Mouse (Mus musculus): ENCODE measurements at regions not wholly inside any gene's neighbourhood (a gene's known extent, or its start where the extent isn't known, plus 50 kb on each side); places are given as distances from the start of the nearest gene placed in this dataset.
A peak's percentile ranks its signal among the peaks of the same experiment; 100 is the strongest.

- no peak for DNase-seq
Measured at GRCm38 (mm10) chr17:68120744-68121143, 116.8 kb upstream of the Arhgap28 start.

GRCm38 (mm10) chr17:68134373-68134772, 130.5 kb upstream of the Arhgap28 start:
- DNase-seq: no peak

GRCm38 (mm10) chr17:68135436-68135835, 131.5 kb upstream of the Arhgap28 start:
- DNase-seq: no peak

- no peak for DNase-seq
Measured at GRCm38 (mm10) chr17:68143307-68143706, 130.3 kb upstream of the L3mbtl4 start.

GRCm38 (mm10) chr17:68149237-68149792, 124.3 kb upstream of the L3mbtl4 start:
- no peak for DNase-seq

- no peak for DNase-seq
Measured at GRCm38 (mm10) chr17:68152438-68153120, 121.0 kb upstream of the L3mbtl4 start.

- no peak for DNase-seq
Measured at GRCm38 (mm10) chr17:68154879-68155278, 118.7 kb upstream of the L3mbtl4 start.

GRCm38 (mm10) chr17:68158172-68158651, 115.4 kb upstream of the L3mbtl4 start:
- DNase-seq: peak; percentile 17

GRCm38 (mm10) chr17:68161107-68161506, 112.5 kb upstream of the L3mbtl4 start:
- no peak for DNase-seq

GRCm38 (mm10) chr17:68163545-68163944, 110.1 kb upstream of the L3mbtl4 start:
- DNase-seq: no peak

GRCm38 (mm10) chr17:68164666-68165065, 108.9 kb upstream of the L3mbtl4 start:
- DNase-seq: no peak

- DNase-seq: peak; percentile 44
Measured at GRCm38 (mm10) chr17:68165171-68165825, 108.3 kb upstream of the L3mbtl4 start.

GRCm38 (mm10) chr17:68166397-68166796, 107.2 kb upstream of the L3mbtl4 start:
- peak; percentile 5 for DNase-seq

GRCm38 (mm10) chr17:68172838-68173237, 100.8 kb upstream of the L3mbtl4 start:
- no peak for DNase-seq

- DNase-seq: peak; percentile 59
Measured at GRCm38 (mm10) chr17:68176611-68177165, 96.9 kb upstream of the L3mbtl4 start.

GRCm38 (mm10) chr17:68177835-68178234, 95.8 kb upstream of the L3mbtl4 start:
- peak; percentile 69 for DNase-seq

- no peak for DNase-seq
Measured at GRCm38 (mm10) chr17:68185385-68185784, 88.2 kb upstream of the L3mbtl4 start.

- DNase-seq: no peak
Measured at GRCm38 (mm10) chr17:68189888-68190287, 83.7 kb upstream of the L3mbtl4 start.

GRCm38 (mm10) chr17:68205545-68205944, 68.1 kb upstream of the L3mbtl4 start:
- DNase-seq: no peak

GRCm38 (mm10) chr17:68208837-68209236, 64.8 kb upstream of the L3mbtl4 start:
- no peak for DNase-seq

- peak; percentile 50 for DNase-seq
Measured at GRCm38 (mm10) chr17:68210313-68211254, 63.0 kb upstream of the L3mbtl4 start.

- no peak for DNase-seq
Measured at GRCm38 (mm10) chr17:68218246-68218645, 55.4 kb upstream of the L3mbtl4 start.

- no peak for DNase-seq
Measured at GRCm38 (mm10) chr17:68223170-68223569, 50.4 kb upstream of the L3mbtl4 start.

All from lung, postnatal 14 days (tissue).